Mouse (Mus musculus) neural tube, embryonic 10.5 days (tissue): ENCODE data around the gene Fam118b.

Experiments used
- DNase-seq: peaks from one replicate; pipeline ENCODE4 v3.0.0-alpha.2; 2017; ENCODE audit warnings: low spot score; ENCODE audit errors: extremely low spot score

The Fam118b gene

DNA sequence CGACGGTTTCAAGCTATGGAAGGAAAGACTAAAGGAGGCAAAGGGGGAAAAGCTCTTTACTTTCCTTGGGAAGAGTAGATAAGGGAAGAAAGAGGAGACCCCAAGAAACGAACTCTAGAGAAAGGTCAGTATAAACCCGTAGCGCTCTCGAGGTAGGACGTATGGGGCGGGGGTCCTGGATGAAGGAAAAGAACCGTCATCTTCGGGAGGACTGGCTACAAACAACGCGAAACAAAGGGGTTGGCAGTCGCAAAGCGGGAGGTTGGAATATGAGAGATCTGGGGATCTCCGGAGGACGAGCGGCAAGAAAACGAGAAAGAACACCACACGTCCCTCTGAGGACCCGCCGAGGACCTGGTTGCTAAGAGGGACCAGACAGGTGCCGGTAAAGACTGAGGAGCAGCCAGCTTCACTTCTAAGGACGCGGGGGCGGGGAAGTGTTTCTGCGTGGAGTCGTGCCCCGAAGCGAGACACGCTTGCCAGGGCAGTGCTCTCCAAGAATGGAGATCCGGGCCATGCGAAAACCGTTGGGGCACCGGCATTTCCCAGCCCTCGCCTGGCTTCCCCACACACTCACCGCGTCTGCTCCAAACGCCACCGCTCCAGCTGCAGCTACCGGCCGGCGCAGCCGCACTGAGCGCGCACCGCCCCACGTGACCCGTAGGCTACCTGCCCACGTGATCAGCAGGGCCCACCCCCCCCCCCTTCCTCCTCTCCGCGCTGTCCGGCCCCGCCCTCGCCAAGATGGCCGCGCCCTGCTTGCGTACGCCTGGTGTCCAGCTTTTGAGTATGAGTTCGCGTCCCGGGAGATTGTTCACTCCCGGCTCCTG lies at the start of gene Fam118b, which contains the start of gene Rpusd4:
Gene Fam118b (minus strand): TSS at position 660 of the 830 bp plus-strand sequence.
Gene Rpusd4 (plus strand): TSS at position 720 of the 830 bp plus-strand sequence.
- peak; percentile 90 for DNase-seq

DNA sequence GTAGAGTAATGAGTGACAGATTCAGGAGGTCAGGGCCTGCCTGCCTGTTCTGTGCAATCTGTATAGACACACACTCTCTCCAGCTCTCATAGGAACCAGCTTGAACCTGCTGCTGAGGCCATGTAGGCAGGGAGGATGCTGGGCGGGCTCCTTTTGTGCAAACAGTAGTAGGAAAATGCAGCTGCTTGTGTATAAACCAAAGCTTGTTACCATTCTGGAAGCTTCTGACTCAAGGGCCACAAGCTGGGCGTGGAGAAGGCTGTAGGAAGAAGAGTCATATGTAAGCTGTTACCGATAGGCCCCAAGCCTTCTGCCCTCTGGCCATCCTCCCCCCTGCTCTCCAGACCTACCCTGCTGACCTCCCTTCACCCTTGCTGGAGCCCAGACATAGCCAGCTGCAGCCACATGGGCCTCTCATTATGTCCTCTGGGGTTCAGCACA lies 49.2 kb upstream of the Fam118b start:
- DNase-seq = peak; percentile 64

DNA sequence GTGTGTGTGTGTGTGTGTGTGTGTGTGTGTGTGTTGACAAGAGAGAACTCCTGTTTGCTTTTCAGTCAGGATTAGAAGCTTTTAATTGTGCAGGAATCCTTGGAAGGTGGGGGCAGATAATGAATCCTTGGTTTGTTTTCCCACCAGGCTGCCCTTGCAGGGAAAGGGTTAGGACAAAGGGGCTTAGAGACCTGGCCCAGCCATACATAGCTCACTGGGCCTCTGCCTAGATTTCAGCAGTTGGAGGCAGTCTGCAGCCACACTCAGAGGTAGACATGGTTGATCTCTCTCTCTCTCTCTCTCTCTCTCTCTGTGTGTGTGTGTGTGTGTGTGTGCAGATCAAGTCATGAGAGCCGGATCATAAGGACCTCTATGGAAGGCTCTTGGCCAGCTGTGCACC lies 46.6 kb upstream of the Fam118b start:
- no peak for DNase-seq

DNA sequence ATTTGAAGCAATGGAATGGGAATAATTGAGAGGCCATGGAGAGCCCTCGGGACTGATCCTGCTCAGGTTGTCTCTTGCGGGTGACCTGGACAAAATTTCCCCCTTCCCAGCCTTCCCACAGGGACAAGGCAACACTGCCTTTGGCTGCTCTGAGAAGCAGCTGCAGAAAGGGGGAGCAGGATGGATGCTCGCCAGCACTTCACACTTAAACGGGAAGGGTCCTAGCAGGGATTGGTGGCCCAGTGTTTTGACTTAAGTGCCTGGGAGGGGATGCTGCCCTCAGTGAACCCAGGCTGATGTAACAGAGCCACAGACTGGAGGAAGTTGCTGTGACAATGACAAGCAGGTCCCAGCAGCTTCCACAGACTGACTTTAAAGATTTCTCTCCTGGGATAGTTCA lies 46.0 kb upstream of the Fam118b start:
- DNase-seq = no peak

DNA sequence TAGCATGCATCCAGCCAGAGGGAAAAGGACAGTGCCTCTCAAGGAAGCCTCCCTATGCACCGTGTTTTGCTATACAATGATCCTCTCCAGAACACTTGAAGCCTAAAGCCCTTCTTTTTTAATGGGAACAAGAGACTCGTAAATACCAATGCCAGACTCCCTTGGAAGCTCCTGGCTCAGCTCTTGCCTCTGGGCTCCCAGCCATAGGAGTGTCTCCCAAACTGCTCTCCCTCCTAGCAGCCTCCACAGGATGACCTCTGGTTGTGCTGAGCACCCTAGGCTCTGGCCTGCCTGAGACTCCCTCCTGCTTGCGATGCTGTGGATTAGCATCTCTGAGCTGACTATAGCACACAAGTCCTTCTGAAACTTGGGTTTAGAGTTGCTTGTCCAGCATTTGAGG lies 44.9 kb upstream of the Fam118b start:
- no peak for DNase-seq

DNA sequence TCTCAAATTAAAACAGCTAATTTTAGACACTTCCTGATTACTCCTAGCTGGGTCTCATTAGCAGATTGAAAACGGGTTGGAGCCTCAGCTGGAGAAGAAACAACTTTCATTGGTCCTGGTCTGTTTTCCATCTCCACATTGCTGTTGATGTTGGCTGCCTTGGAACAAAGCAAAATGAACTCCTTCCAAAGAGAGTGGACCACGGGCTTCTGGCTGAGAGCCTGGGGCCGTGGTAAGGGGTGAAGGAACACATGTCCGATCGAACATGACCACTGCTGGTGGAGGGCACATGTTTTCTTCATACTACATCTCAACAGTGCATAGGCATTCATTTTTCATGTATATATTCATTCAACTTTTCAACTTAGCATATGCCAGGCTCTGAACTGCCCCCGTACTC lies 42.8 kb upstream of the Fam118b start:
- DNase-seq = no peak

DNA sequence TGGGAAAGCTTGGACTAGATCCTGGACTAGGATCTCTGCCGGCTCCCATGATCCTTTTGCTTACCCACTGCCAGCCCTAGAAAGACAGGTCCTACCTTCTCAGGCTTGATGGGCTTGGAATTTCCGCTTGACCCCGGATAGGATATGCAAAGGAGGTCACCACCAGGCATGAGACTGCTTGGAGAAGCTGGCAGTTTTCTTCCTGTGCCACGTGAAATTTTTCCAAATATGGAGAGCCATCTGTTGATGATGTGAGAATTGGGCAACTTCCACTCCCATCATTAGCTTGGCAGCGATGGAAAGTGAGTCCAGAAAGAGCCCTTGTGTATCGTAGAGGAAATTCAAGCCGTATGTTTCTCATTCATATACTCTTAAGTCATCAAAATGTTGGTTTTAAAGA lies 39.9 kb upstream of the Fam118b start:
- DNase-seq = no peak

DNA sequence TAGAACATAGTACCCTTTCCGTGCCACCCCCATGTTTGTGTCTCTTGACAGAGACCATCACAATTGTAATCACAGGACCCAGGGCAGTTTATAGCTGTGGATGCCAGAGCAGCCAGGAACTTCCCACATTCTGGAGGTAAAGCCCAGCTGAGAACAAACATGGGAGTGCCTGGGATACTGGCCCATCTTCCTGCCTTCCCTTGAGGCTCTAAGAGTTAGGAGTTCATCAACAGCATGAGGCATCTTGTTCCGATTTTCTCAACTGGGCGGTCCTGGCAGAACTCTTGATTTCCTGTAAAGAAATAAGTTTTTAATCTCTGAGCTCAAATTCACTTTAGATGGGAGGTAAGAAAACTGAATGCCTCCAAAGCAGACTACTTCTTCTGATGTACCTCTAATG lies 34.6 kb upstream of the Fam118b start:
- no peak for DNase-seq

DNA sequence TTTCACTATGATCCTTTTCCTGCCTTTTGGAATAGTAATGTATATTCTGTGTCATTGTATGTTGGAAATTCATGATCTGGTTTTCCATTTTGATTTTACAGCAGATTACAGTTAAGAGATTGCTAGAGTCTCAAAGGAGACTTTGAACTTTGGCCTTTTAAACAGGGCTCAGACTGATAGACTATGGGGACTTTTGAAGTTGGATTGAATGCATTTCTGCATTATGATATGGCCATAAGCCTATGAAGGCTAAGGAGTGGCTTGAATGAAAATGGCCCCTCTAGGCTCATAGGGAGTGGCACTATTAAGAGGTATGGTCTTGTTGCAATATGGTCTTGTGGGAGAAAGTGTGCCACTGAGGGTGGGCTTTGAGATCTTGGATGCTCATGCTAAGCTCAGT lies 30.2 kb upstream of the Fam118b start:
- no peak for DNase-seq

DNA sequence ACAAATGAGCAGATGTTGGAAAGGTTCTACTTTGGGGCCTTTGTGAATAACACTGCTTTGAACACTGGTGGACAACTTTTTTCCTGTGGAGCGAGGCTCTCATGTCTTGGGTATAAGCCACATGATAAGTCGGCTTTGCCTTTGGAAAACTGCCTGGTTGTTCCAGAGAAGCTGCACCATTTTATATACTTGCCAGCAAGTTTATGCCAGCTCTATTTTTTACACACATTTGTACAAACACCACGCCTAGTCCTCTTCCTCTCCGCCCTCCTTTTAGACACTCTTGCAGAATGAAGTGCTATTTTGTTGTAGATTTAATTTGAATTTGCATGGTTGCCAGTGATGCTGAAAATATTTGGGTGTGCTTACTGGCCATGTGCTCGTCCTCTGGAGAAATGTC lies 25.9 kb upstream of the Fam118b start:
- no peak for DNase-seq

DNA sequence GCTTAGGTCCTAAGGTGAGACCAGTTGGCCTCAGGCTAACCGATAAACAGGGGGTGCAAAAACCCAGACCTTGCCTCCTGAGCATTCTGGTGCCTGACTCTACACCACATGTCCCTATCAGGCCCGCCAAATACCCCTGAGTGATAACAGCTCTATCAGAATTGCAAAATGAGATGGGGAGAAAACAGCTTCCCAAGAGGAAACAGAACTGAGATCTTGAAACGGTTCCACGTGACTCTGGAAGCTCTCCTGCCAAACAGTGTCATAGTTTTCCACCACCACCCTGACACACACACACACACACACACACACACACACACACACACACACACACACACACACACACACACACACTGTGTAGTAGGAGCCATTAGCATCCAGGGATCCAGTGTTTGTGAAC lies 23.3 kb upstream of the Fam118b start:
- no peak for DNase-seq

DNA sequence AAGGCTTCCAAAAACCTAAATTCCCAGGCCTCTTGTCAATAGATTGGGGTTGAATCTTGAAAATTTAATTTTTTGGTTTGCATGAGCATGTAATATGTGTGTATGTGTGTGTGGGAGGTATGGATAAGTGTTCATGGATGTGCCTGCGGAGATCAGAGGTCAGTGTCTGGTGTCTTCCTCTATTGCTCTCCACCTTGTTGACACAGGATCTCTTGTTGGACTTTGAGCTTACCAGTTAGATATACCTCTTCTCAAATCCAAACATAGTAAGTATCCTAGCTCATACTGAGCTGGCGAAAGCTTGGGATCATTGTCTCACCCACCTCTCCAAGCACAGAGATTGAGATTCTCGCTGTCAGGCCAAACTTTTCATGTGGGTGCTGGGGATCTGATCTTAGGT lies 22.8 kb upstream of the Fam118b start:
- DNase-seq = no peak

DNA sequence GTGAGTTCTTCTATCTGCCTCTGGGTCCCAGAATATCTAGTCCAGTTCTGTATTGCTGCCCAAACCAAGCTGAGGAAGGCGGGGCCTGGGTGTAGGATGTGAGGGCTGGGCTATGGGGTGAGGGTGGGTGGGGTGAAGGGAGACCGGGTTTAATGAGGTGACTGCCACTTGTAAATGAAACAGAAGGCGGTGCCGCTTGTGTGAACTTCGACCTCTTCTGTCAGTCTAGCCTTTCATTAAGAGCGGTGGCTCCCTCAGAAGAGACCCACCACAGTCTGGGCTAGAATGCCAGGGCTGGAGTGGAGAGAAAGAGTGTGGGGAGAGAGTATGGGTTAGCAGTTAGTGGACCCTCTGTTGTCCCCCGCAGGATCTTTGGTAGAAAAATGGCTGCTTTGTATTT lies 22.4 kb upstream of the Fam118b start:
- no peak for DNase-seq

DNA sequence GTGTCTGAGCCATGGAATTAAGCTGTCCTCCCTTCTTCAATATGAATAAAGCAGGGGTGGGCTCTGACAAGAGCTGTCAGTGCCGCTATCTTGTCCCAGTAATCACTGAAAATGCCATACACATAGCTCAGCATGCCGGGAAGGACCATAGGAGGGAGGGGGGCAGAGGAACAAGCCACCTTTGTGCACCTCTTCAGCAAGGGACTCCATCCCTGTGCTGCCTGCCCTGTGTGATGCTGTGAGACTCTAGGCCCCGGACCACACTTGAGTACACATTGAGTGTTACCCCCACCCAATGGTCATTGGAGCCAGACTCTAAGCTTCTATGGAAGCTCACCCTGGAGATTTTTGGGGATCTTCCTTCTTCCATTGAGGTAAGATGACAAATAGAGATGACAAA lies 18.7 kb upstream of the Fam118b start:
- no peak for DNase-seq

DNA sequence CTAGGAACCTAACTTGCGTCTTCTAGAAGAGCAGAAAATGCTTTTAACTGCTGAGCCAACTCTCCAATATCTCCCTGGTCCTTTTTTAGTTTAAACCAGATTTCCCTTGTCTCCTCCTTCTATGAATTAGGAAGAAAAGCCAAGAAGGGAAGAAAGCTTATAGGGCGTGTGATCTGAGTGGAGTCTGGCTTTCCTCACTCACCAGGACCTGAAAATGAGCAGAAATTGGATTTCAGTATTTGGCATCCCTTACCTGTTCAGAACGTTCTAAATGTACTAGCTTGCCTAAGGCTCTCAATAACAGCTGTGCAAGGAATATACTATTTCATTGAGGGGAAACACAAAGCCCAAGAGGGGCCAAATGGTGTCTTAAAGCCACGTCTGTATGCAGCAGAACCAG lies 16.7 kb upstream of the Fam118b start:
- DNase-seq = no peak

DNA sequence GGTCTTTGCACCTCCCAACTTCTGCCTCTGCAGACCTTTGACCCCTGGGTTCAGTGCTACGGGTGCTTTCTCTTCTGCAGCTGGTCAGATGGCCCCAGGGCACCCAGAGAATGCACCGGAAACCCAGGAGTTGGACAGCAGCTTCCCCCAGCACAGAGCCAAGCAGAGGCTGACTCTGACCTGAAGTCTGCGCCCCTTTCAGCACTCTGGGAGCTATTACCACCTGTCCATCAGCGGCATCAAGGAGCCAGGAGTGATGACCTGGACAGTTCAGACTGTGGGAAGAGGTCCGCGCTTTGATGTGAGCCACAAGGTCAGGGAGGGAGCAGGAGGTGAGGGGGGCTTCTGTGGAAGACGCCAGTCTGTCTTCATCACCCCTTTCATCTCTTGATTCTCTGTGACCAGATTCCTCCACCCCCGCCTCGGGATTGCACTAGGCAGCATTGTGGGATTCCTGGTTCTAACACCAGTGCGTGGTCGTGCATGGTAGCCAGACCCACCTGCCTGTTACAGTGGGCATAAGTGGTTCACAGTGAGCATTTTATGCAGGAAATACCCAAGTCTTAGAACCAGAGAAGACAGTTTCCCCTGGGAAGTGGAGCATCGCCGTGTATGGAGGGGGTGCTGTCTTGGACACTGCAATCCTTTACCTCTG lies 15.9 kb upstream of the Fam118b start:
- peak; percentile 53 for DNase-seq

DNA sequence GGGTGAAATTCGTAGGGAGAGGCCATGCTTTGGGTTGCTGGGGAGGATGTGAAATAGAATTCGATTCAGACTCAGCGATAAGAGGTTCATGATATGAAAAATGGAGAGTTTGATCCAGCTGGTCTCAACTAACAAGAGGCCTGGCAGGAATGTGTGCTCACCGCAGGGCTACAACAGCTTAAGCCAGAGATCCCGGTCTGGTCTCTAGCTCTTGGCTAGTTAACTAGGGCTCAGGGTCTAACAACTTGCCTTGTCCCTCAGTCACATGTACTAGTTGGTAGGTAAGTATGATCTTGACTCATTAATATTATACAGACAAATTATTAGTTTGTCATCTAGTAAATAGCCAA lies 15.2 kb upstream of the Fam118b start:
- DNase-seq = no peak

DNA sequence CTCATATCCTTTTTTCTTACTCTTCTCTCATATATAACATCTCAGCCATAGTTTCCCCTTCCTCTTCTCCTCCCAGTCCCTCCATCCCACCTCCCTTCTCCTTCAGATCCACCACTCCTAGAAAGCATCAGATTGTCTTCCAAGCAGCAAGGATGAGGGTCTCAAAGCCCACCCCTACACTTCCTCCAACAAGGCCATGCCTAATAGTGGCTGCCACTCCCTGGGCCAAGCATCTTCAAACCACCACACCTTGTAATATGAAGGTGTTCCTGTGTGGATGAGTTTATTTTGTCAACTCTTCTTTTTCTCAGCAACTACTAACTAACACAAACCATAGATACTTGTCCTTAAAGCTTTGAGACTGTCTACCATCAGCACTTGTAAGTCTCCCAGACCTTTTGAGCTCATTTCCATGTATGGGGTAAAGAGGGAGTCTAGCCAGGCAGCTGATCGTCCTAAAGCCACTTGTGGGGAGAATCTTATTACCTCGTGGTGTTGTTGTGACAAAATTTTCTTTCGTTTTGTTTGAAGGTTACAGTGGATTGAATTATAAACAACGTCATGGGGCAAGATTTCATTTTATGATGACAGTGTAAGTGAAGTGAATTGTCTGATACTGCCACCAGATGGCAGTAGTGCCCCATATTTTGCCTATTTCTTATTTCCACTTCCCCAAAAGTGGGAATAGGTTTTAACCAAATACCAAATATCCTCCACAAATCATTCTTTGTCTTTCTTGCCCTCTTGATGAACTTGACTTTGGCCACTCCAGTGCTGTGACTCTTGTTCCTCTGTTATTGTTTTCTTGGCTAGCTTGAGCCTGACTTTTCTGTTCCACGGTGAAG lies 14.6 kb upstream of the Fam118b start:
- peak; percentile 49 for DNase-seq

DNA sequence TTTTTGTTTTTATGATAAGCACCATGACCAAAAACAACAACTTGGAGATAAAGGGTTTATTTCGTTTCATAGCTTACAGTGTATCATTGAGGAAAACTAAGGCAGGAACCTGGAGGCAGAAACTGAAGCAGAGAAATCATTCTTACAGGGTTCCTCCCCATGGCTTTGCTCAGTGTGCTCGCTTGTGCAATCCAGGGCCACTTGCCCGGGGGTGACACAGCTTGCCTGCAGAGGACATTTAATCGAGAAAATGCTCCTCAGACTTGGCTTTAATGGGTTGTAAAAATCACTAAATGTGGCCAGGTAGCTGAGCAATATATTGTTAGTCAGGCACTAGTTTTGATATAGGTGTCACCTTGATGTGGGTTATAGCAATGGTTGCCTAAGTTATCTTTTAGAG lies 10.8 kb upstream of the Fam118b start:
- no peak for DNase-seq

DNA sequence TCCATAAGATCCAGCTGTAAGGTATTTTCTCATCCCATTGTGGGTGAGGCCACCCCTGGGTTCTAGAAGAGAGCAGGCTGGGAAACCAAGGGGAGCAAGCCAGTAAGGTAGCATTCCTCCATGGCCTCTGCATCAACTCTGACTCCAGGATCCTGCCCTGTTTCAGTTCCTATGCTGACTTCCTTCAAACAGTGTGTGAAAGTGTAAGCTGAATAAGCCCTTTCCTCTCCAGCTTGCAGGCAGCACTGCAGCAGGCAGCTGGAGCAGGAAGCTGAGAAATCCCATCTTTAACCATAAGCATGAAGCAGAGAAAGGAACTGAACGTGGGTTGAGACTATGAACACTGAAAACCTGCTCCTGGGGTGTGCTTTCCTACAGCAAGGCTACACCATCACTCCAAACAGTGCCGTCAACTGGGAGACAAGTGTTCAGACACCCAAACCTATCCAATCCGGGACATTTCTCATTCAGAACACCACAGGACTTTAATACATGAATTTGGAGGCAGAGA lies 10.3 kb upstream of the Fam118b start:
- DNase-seq = no peak

DNA sequence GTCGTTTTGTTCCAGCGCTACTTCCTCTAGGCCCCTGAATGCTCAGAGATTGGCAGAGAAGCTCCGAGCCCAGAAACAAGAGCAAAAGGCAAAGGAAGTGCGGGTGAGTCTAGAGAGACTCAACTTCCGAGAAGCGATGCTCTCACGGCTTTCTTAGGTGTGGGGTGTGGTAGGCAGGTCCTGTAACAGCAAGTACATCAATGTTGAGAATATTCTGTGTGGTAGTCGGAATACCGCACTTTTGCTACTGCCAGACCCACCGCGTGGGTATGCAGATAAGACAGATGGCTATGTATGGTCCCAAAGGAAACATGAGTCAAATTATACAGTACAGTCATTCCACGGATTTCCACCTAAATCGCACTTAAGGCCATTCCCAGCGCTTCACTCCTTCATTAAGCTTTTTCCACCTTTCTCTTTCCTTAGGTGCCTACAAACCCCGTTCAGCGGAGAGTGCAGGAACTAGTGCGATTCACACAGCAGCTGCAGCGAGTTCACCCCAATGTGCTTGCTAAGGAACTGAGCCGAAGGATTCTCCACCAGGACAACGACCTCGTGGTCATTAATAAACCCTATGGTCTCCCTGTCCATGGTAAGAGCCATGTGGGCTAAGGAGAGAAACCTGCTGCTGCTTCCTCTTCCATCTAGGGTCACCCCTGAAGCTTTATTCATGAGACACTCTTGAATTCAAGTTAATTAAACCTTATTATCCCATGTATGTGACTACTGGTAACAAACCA lies 541 bp upstream of the Fam118b start:
- no peak for DNase-seq
